Comparison of ENCODE assay signal across 8 mouse cellular contexts in genomic region chr5:75143092-75143491, GRCm38 (mm10). TPM values are rescaled to one million over a fixed set of nuclear protein-coding genes. Genes with fewer than 3 reads are reported as not detected.
DNase-seq lines count a peak whose midpoint lies in the region; TF ChIP-seq lines count a peak whose summit lies in the region.

No protein-coding gene starts in this region.

- peak overlapping the region; percentile 63 for H3K27ac ChIP-seq in gastrocnemius, adult 2 months
- H3K27ac ChIP-seq in forebrain, embryonic 10.5 days: peak overlapping the region; percentile 66; the same call in 1 of the 2 replicates
- H3K27ac ChIP-seq in hindbrain, embryonic 10.5 days: no peak overlapping the region
- H3K27ac ChIP-seq in left cerebral cortex, adult 2 months: no peak overlapping the region

- H3K36me3 ChIP-seq in forebrain, embryonic 10.5 days (replicated peaks): no peaks in the 10 kb centered on the region
- H3K36me3 ChIP-seq in hindbrain, embryonic 10.5 days: no peaks in the 10 kb centered on the region
- no peaks in the 10 kb centered on the region for H3K36me3 ChIP-seq in megakaryocyte, embryonic 14.5 days (replicated peaks; ENCODE audit: low read length)
- no peaks in the 10 kb centered on the region for H3K36me3 ChIP-seq in splenic B cell, adult 2 months (ENCODE audit: control insufficient read depth, insufficient read depth, low read length, poor library complexity, severe bottlenecking)

- TF ChIP-seq CTCF in gastrocnemius, adult 2 months (IDR thresholded peaks at IDR 0.05): peak; percentile 75
- TF ChIP-seq CTCF in left cerebral cortex, adult 2 months (IDR thresholded peaks at IDR 0.05): peak; percentile 62

- H3K4me3 ChIP-seq in gastrocnemius, adult 2 months: peak overlapping the region; percentile 47
- peak overlapping the region; percentile 43 for H3K4me3 ChIP-seq in forebrain, embryonic 10.5 days
- H3K4me3 ChIP-seq in hindbrain, embryonic 10.5 days: peak overlapping the region; percentile 46
- H3K4me3 ChIP-seq in left cerebral cortex, adult 2 months: peak overlapping the region; percentile 31
- peak overlapping the region; percentile 83 for H3K4me3 ChIP-seq in megakaryocyte, embryonic 14.5 days (replicated peaks)

- WGBS in forebrain, embryonic 10.5 days: 2% methylated on average over 14 of the region's 14 CpGs
- WGBS in hindbrain, embryonic 10.5 days: 4% methylated on average over 14 of the region's 14 CpGs

- intact Hi-C loops in gastrocnemius, adult 2 months (cut with DNase I): loop anchor here (1.0 to 5.0 kb wide), 3 partner anchors 182 to 711 kb away; no protein-coding TSS in a partner anchor
- intact Hi-C loops in left cerebral cortex, adult 2 months (cut with DNase I): loop anchor here (1.0 to 5.0 kb wide), 3 partner anchors 199 to 1382 kb away; no protein-coding TSS in a partner anchor

- peaks cover 16% of the 10 kb centered on the region for H3K4me1 ChIP-seq in forebrain, embryonic 10.5 days
- H3K4me1 ChIP-seq in hindbrain, embryonic 10.5 days (replicated peaks): peaks cover 7% of the 10 kb centered on the region
- H3K4me1 ChIP-seq in megakaryocyte, embryonic 14.5 days: peaks cover 4% of the 10 kb centered on the region

- H3K27me3 ChIP-seq in forebrain, embryonic 10.5 days (ENCODE audit: poor library complexity, severe bottlenecking): peaks cover 89% of the 10 kb centered on the region
- H3K27me3 ChIP-seq in hindbrain, embryonic 10.5 days (ENCODE audit: insufficient read depth, poor library complexity, severe bottlenecking): peaks cover 78% of the 10 kb centered on the region
- peaks cover 56% of the 10 kb centered on the region for H3K27me3 ChIP-seq in megakaryocyte, embryonic 14.5 days (replicated peaks)
- peaks cover 2% of the 10 kb centered on the region; the same call in 1 of the 2 replicates for H3K27me3 ChIP-seq in splenic B cell, adult 2 months (ENCODE audit: control insufficient read depth, insufficient read depth, low read length, poor library complexity, severe bottlenecking)

- DNase-seq in gastrocnemius, adult 2 months: peak; percentile 61
- DNase-seq in gastrocnemius, adult 8-10 months (ENCODE audit: low spot score in 2 of 2): no peak
- DNase-seq in adrenal gland, adult 2 months: peak; percentile 70
- peak; percentile 69 for DNase-seq in forebrain, embryonic 10.5 days (ENCODE audit: extremely low spot score, low spot score)
- peak; percentile 73 for DNase-seq in hindbrain, embryonic 10.5 days (ENCODE audit: low spot score)
- DNase-seq in left cerebral cortex, adult 2 months (ENCODE audit: extremely low spot score in 1 of 2, low spot score in 2 of 2): peak; percentile 54 to 60
- peak; percentile 81 for DNase-seq in splenic B cell, adult 2 months (ENCODE audit: low read depth, low spot score)

- no peaks in the 10 kb centered on the region for H3K9me3 ChIP-seq in forebrain, embryonic 10.5 days
- no peaks in the 10 kb centered on the region for H3K9me3 ChIP-seq in hindbrain, embryonic 10.5 days
- H3K9me3 ChIP-seq in megakaryocyte, embryonic 14.5 days: no peaks in the 10 kb centered on the region

RNA-seq across cellular contexts. Expression of gene Pdgfra, which starts 9.0 kb away (rescaled TPM):
- 10 to 100 TPM; 16.6 to 21.7 TPM for total RNA-seq in gastrocnemius, adult 2 months (2021)
- 10 to 100 TPM in 3 of 4 experiments, 1 to 10 TPM in 1; 7.0 to 18.1 (median 11.2) TPM for total RNA-seq in gastrocnemius, adult 8-10 months (2022)
- 10 to 100 TPM; 30.2 to 41.5 TPM for total RNA-seq in adrenal gland, adult 2 months (2021)
- 4.5 and 5.0 TPM in 2 replicates for polyA plus RNA-seq in adrenal gland, adult 2 months (2012; rRNA removed)
- 20.2 and 23.5 TPM in 2 replicates for polyA plus RNA-seq in forebrain, embryonic 10.5 days (2016; fragmentation: Nextera tagmentation; extraction: Ambion mirVana)
- polyA plus RNA-seq in hindbrain, embryonic 10.5 days (2016; fragmentation: Nextera tagmentation; extraction: Ambion mirVana): 20.4 and 23.3 TPM in 2 replicates
- 10 to 100 TPM; 38.0 to 41.6 TPM for total RNA-seq in left cerebral cortex, adult 2 months (2021)
- not detected in 2 replicates for polyA plus RNA-seq in megakaryocyte, embryonic 14.5 days (2012; ENCODE audit: insufficient read depth, low replicate concordance)

Comparison
In these comparisons a context has a peak if more than half of its experiments do, and no peak if none do; other contexts are left out.
1. DNase-seq: peak in gastrocnemius, adult 2 months (single experiment), adrenal gland, adult 2 months (single experiment), forebrain, embryonic 10.5 days (single experiment), hindbrain, embryonic 10.5 days (single experiment), left cerebral cortex, adult 2 months (2 of 2) and splenic B cell, adult 2 months (single experiment); none in gastrocnemius, adult 8-10 months (0 of 2).
2. H3K27ac ChIP-seq: peak in gastrocnemius, adult 2 months (single experiment) and forebrain, embryonic 10.5 days (single experiment); none in hindbrain, embryonic 10.5 days (single experiment) and left cerebral cortex, adult 2 months (single experiment).
3. H3K4me3 ChIP-seq: peak in every context shown above with its lines; median percentile 83 in megakaryocyte, embryonic 14.5 days; 47 in gastrocnemius, adult 2 months; 46 in hindbrain, embryonic 10.5 days; 43 in forebrain, embryonic 10.5 days; 31 in left cerebral cortex, adult 2 months.